Mouse (Mus musculus) CH12.LX (cell line): Measurements from ENCODE around the gene Pald1.

Source experiments
- CTCF ChIP-seq, 2 experiments: IDR thresholded peaks in 1 of 2; conservative IDR thresholded peaks in 1 of 2; 2 replicates each; pipeline ENCODE4 v1.5.1; 2011 to 2012; ENCODE audit warnings: low read depth in 2 of 2, low read length in 2 of 2, improper control_type of control experiment in 1 of 2, inconsistent platforms in 1 of 2, mild to moderate bottlenecking in 1 of 2, moderate library complexity in 1 of 2
- HCFC1 ChIP-seq: IDR thresholded peaks from 2 replicates; pipeline ENCODE4 v1.6.1; 2012; ENCODE audit warnings: low read depth, mild to moderate bottlenecking, inconsistent platforms, low read length, improper control_type of control experiment
- TCF12 ChIP-seq: IDR thresholded peaks from 2 replicates; pipeline ENCODE4 v1.6.1; 2014; ENCODE audit warnings: low read depth, mild to moderate bottlenecking, inconsistent platforms, low read length, improper control_type of control experiment

DNA sequence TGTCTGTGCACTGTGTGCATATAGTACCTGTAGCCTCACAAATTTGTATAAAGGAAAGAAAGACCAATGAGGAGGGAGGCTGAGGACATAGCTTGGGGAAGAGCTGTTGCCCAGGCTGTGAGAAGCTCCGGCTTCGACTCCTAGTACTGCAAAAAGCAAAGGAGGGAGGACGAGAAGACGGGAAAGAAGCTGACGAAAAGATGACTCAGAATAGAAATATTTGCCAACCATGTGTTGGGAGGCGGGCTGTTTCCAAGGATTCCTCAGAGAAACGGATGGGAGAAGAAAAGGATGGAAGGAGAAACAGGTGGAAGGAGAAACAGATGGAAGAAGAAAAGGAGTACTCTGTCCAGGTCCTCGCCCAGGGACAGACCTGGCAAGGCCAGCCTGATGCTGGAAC is 89.1 kb downstream of the Pald1 start:
- no peak for TF ChIP-seq CTCF (conservative IDR thresholded peaks at IDR 0.05 in 1 of 2, IDR thresholded peaks at IDR 0.05 in 1 of 2; ENCODE audit: low read depth in 2 of 2, low read length in 2 of 2)
- no peak for TF ChIP-seq TCF12
- TF ChIP-seq HCFC1: no peak
